Mouse (Mus musculus) small intestine, adult 2 months (tissue): ENCODE data around the gene Mindy2.

Experiments used
- CTCF ChIP-seq: fragments of 200-500 bp; IDR thresholded peaks from 2 replicates; pipeline ENCODE4 v1.5.1; 2012; ENCODE audit warnings: low read depth, mild to moderate bottlenecking, control low read depth, inconsistent platforms, low read length, moderate library complexity, mixed read lengths; ENCODE audit not compliant: insufficient replicate concordance, insufficient read length; ENCODE audit errors: extremely low read depth
- POLR2A ChIP-seq: fragments of 200-500 bp; IDR thresholded peaks from 2 replicates; pipeline ENCODE4 v1.6.1; 2012; ENCODE audit warnings: low read depth, mild to moderate bottlenecking, control low read depth, inconsistent platforms, low read length, moderate library complexity

DNA sequence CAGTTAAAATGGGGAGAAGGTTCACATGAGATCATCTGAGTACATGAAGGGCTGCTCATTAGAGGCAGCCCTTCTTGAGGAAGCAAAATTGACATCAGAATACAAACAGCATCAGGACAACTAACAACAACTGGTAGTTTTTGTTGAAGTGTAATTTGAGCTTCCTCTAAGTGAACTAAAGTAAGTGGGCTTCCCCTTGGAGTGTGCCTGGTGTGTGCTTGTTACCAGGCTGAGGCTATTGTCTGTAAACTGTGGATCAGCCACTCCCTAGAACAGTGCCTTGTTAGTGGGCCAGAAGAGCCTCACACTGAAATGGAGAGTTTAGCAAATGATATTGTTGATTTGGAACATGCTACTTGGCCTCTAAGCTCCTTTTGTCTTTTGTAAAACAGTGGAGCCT, 101.5 kb downstream of the Mindy2 start:
- TF ChIP-seq POLR2A: no peak
- TF ChIP-seq CTCF: no peak
